Mouse (Mus musculus) granulocyte monocyte progenitor cell, adult 5-6 weeks (primary cell): ENCODE measurements around the gene B3galnt2. TPM values are rescaled to one million over a fixed set of nuclear protein-coding genes. Genes with fewer than 3 reads are reported as not detected.

Experiments used
- total RNA-seq, 2 experiments: library from RNA; stranded (forward) in 1 of 2; stranded (reverse) in 1 of 2; fragments of 200-712, 200-1000 nt in 1 of 2; fragments of >200 nt in 1 of 2; fragmentation: Nextera tagmentation in 1 of 2; gene quantifications; 2 replicates each; pipeline ENCODE4 v1.2.3; 2014 to 2017

The B3galnt2 gene
- total RNA-seq, 2 experiments from 2014 or later: 23.9 to 26.5 TPM

Other genes with a start within 250 kb of the B3galnt2 start
- gene Gng4, start 170.4 kb upstream of the B3galnt2 start, total RNA-seq (2014; fragmentation: Nextera tagmentation): not detected in 2 replicates
- 1.4 TPM in 1 of 2 replicates, not detected in the other for gene Gng4, start 170.4 kb upstream of the B3galnt2 start, total RNA-seq (2017)
- 68.9 and 70.4 TPM in 2 replicates for gene Tbce, start 85.2 kb downstream of the B3galnt2 start, total RNA-seq (2014; fragmentation: Nextera tagmentation)
- 34.0 and 44.5 TPM in 2 replicates for gene Tbce, start 85.2 kb downstream of the B3galnt2 start, total RNA-seq (2017)
- 23.9 and 26.0 TPM in 2 replicates for gene Arid4b, start 108.8 kb downstream of the B3galnt2 start, total RNA-seq (2014; fragmentation: Nextera tagmentation)
- 25.4 and 31.8 TPM in 2 replicates for gene Arid4b, start 108.8 kb downstream of the B3galnt2 start, total RNA-seq (2017)
- gene Ggps1, start 109.0 kb downstream of the B3galnt2 start, total RNA-seq (2014; fragmentation: Nextera tagmentation): 16.4 and 24.7 TPM in 2 replicates
- gene Ggps1, start 109.0 kb downstream of the B3galnt2 start, total RNA-seq (2017): 18.7 and 27.1 TPM in 2 replicates